Mouse (Mus musculus): ENCODE measurements around the gene Ugt1a6a. TPM values are rescaled to one million over a fixed set of nuclear protein-coding genes. Genes with fewer than 3 reads are reported as not detected.

The Ugt1a6a gene
- total and polyA plus RNA-seq, 3 experiments, result not detected

GRCm38 (mm10) chr1:88264237-88264868, 129.7 kb downstream of the Ugt1a6a start:
- no peak overlapping the region for H3K27ac ChIP-seq (ENCODE audit: control insufficient read depth, low read depth, low read length)
- no peak overlapping the region for H3K9ac ChIP-seq (ENCODE audit: control insufficient read depth, low read depth, low read length, poor library complexity, severe bottlenecking)
- H3K4me3 ChIP-seq (ENCODE audit: control insufficient read depth in 1 of 2, insufficient read depth in 1 of 2, low read depth in 2 of 2, low read length in 2 of 2), result no peak overlapping the region
- peaks cover 7 to 17% of the 10 kb centered on the region in 2 experiments for H3K4me1 ChIP-seq (ENCODE audit: control insufficient read depth in 1 of 2, insufficient read depth in 2 of 2, low read length in 2 of 2)
- no peaks in the 10 kb centered on the region for H3K9me3 ChIP-seq (replicated peaks; ENCODE audit: insufficient read depth, low read length)
- DNase-seq (ENCODE audit: low read depth, low spot score), result no peak
- TF ChIP-seq POLR2AphosphoS5 (IDR thresholded peaks at IDR 0.05; ENCODE audit: borderline replicate concordance, low read depth, low read length) (0 out of 2 replicates have a peak, but pooled peaks have one; percentile 60), JUND (IDR thresholded peaks at IDR 0.05; ENCODE audit: low read depth, low read length) (0 out of 2 replicates have a peak, but pooled peaks have one; percentile 22), SIN3A (IDR thresholded peaks at IDR 0.05; ENCODE audit: low read length) (no peak)
- H3K27me3 ChIP-seq (ENCODE audit: control insufficient read depth in 1 of 2, insufficient read depth in 2 of 2, low read length in 2 of 2), result no peaks in the 10 kb centered on the region
- H3K79me2 ChIP-seq (ENCODE audit: control insufficient read depth, insufficient read depth, low read length, poor library complexity), result no peaks in the 10 kb centered on the region
- peaks cover 24 to 29% of the 10 kb centered on the region in 2 experiments for H3K36me3 ChIP-seq (ENCODE audit: control insufficient read depth in 1 of 2, insufficient read depth in 2 of 2, low read length in 2 of 2)

DNA sequence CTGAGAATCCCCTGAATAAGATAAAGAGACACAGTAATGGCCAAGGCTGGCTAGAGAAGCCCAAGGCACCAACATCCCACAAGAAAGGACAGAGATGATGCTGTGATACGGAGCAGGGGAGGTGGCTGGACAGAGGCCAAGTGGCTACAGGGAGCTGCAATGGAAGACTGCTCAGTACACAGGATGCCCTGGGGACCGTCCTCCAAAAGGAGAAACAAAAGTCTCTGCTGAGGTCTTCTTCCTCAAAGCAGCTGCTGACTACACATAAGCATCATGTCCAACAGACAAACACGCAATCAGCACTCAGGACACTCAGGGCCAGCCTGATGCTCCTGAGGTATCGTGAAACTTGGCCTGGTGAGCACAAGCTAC, 130.2 kb downstream of the Ugt1a6a start:
- Histone ChIP-seq H3K27me3 (ENCODE audit: control insufficient read depth in 1 of 2, insufficient read depth in 2 of 2, low read length in 2 of 2) (no peaks in the 10 kb centered on the region), H3K79me2 (ENCODE audit: control insufficient read depth, insufficient read depth, low read length, poor library complexity) (no peaks in the 10 kb centered on the region), H3K4me1 (ENCODE audit: control insufficient read depth in 1 of 2, insufficient read depth in 2 of 2, low read length in 2 of 2) (peaks cover 7 to 17% of the 10 kb centered on the region in 2 experiments), H3K9me3 (replicated peaks; ENCODE audit: insufficient read depth, low read length) (no peaks in the 10 kb centered on the region), H3K36me3 (ENCODE audit: control insufficient read depth in 1 of 2, insufficient read depth in 2 of 2, low read length in 2 of 2) (peaks cover 24 to 34% of the 10 kb centered on the region in 2 experiments), H3K9ac (ENCODE audit: control insufficient read depth, low read depth, low read length, poor library complexity, severe bottlenecking) (no peak overlapping the region), H3K27ac (ENCODE audit: control insufficient read depth, low read depth, low read length) (no peak overlapping the region), H3K4me3 (ENCODE audit: control insufficient read depth in 1 of 2, insufficient read depth in 1 of 2, low read depth in 2 of 2, low read length in 2 of 2) (no peak overlapping the region)
- TF ChIP-seq GATA1 (IDR thresholded peaks at IDR 0.05; ENCODE audit: low read depth, low read length) (no peak), MAX (IDR thresholded peaks at IDR 0.05; ENCODE audit: low read length) (no peak), MAFK (IDR thresholded peaks at IDR 0.05; ENCODE audit: borderline replicate concordance, low read depth, low read length) (no peak), GABPA (IDR thresholded peaks at IDR 0.05; ENCODE audit: low read depth, low read length) (no peak), SIN3A (IDR thresholded peaks at IDR 0.05; ENCODE audit: low read length) (no peak), SMC3 (IDR thresholded peaks at IDR 0.05; ENCODE audit: low read depth, low read length) (no peak), TAL1 (IDR thresholded peaks at IDR 0.05; ENCODE audit: low read length) (no peak), JUND (IDR thresholded peaks at IDR 0.05; ENCODE audit: low read depth, low read length) (no peak), TBP (IDR thresholded peaks at IDR 0.05; ENCODE audit: low read depth, low read length) (no peak), MXI1 (IDR thresholded peaks at IDR 0.05; ENCODE audit: low read depth, low read length) (no peak), RCOR1 (IDR thresholded peaks at IDR 0.05; ENCODE audit: low read depth, low read length) (no peak), MEF2A (IDR thresholded peaks at IDR 0.05; ENCODE audit: extremely low read depth, insufficient replicate concordance, low read depth, low read length, poor library complexity, severe bottlenecking) (no peak), MAZ (IDR thresholded peaks at IDR 0.05; ENCODE audit: low read depth, low read length) (no peak), E2F4 (IDR thresholded peaks at IDR 0.05; ENCODE audit: borderline replicate concordance, low read depth, low read length) (no peak), RAD21 (IDR thresholded peaks at IDR 0.05; ENCODE audit: low read depth, low read length) (no peak), NELFE (IDR thresholded peaks at IDR 0.05; ENCODE audit: low read depth, low read length) (no peak), POLR2A (IDR thresholded peaks at IDR 0.05; ENCODE audit: control insufficient read depth in 1 of 2, insufficient read depth in 1 of 2, low read depth in 1 of 2, low read length in 2 of 2, poor library complexity in 1 of 2) (no peak), TCF12 (IDR thresholded peaks at IDR 0.05; ENCODE audit: low read depth, low read length) (no peak)
- DNase-seq (ENCODE audit: low read depth, low spot score), result no peak
